Mouse (Mus musculus): ENCODE measurements at regions not wholly inside any gene's neighbourhood (a gene's known extent, or its start where the extent isn't known, plus 50 kb on each side); places are given as distances from the start of the nearest gene placed in this dataset.

- H3K36me3 ChIP-seq (ENCODE audit: control insufficient read depth, insufficient read depth, low read length), result no peaks in the 10 kb centered on the region
- H3K4me1 ChIP-seq (ENCODE audit: control insufficient read depth, insufficient read depth, insufficient read length, low read length), result no peaks in the 10 kb centered on the region
- no peak overlapping the region for H3K4me3 ChIP-seq (ENCODE audit: low read depth, low read length)
- H3K27ac ChIP-seq (ENCODE audit: insufficient read depth, low read depth, low read length), result no peak overlapping the region
- no peaks in the 10 kb centered on the region for H3K27me3 ChIP-seq (ENCODE audit: control insufficient read depth, insufficient read depth, low read length)
- TF ChIP-seq CTCF (IDR thresholded peaks at IDR 0.05; ENCODE audit: extremely low read depth, insufficient read length, insufficient replicate concordance, low read depth, low read length), result no peak
- no peak for TF ChIP-seq POLR2A (IDR thresholded peaks at IDR 0.05; ENCODE audit: low read depth, low read length)
- WGBS, result 42% methylated on average over 5 of the region's 5 CpGs
Observed at GRCm38 (mm10) chr19:15173301-15173700, 575.5 kb upstream of the Tle4 start.

DNA sequence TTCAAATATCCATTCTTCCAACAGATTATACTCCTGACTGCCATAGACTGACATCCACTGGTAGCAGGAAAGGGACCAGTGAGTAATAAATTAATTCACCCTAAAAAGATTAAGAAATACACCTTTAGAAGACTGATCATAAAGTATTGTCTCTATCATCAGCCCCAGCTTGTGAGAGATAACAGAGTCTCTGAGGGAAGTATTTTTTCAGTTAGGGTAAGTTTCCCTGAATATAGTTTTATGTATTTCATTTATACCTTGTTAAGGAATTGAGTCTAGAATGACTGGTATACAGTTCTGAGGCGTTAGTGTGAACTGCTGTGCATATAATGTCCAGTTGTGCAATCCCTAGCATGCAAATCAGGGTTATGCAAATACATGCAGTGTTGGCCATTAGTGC is 569.3 kb upstream of the Tle4 start:
- Histone ChIP-seq H3K27ac (ENCODE audit: insufficient read depth, low read depth, low read length) (no peak overlapping the region), H3K4me3 (ENCODE audit: low read depth, low read length) (no peak overlapping the region), H3K36me3 (ENCODE audit: control insufficient read depth, insufficient read depth, low read length) (no peaks in the 10 kb centered on the region), H3K27me3 (ENCODE audit: control insufficient read depth, insufficient read depth, low read length) (no peaks in the 10 kb centered on the region), H3K4me1 (ENCODE audit: control insufficient read depth, insufficient read depth, insufficient read length, low read length) (no peaks in the 10 kb centered on the region)
- WGBS, result 63% methylated on average over 1 of the region's 1 CpGs
- TF ChIP-seq CTCF (IDR thresholded peaks at IDR 0.05; ENCODE audit: extremely low read depth, insufficient read length, insufficient replicate concordance, low read depth, low read length) (no peak), POLR2A (IDR thresholded peaks at IDR 0.05; ENCODE audit: low read depth, low read length) (no peak)

GRCm38 (mm10) chr19:15160641-15161040 is 562.8 kb upstream of the Tle4 start:
- no peak overlapping the region for H3K4me3 ChIP-seq (ENCODE audit: low read depth, low read length)
- no peaks in the 10 kb centered on the region for H3K4me1 ChIP-seq (ENCODE audit: control insufficient read depth, insufficient read depth, insufficient read length, low read length)
- TF ChIP-seq POLR2A (IDR thresholded peaks at IDR 0.05; ENCODE audit: low read depth, low read length), result no peak
- no peak for TF ChIP-seq CTCF (IDR thresholded peaks at IDR 0.05; ENCODE audit: extremely low read depth, insufficient read length, insufficient replicate concordance, low read depth, low read length)
- no peaks in the 10 kb centered on the region for H3K36me3 ChIP-seq (ENCODE audit: control insufficient read depth, insufficient read depth, low read length)
- H3K27ac ChIP-seq (ENCODE audit: insufficient read depth, low read depth, low read length), result no peak overlapping the region
- no peaks in the 10 kb centered on the region for H3K27me3 ChIP-seq (ENCODE audit: control insufficient read depth, insufficient read depth, low read length)
- WGBS, result 48% methylated on average over 3 of the region's 3 CpGs

DNA sequence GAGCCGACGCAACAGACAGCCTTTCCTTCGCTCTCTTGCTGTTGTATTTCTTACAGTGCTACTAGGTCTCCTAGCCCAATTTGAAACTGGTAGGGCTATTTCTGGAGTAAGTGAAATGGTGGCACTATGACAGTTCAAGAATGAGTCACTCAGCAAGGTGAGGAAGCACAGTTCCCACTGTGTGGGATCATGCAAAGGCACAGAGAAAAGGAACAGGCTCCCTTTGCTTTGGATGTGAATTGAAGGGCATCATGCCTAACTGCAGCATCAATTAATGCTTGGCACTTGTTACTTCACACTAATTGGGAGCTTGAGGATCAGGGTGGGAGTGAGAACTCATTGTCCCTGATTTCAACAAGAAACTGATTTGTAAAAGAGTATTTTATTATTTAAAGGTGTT is 560.8 kb upstream of the Tle4 start:
- Histone ChIP-seq H3K4me1 (ENCODE audit: control insufficient read depth, insufficient read depth, insufficient read length, low read length) (no peaks in the 10 kb centered on the region), H3K36me3 (ENCODE audit: control insufficient read depth, insufficient read depth, low read length) (no peaks in the 10 kb centered on the region), H3K27ac (ENCODE audit: insufficient read depth, low read depth, low read length) (no peak overlapping the region), H3K27me3 (ENCODE audit: control insufficient read depth, insufficient read depth, low read length) (no peaks in the 10 kb centered on the region), H3K4me3 (ENCODE audit: low read depth, low read length) (no peak overlapping the region)
- TF ChIP-seq POLR2A (IDR thresholded peaks at IDR 0.05; ENCODE audit: low read depth, low read length) (no peak), CTCF (IDR thresholded peaks at IDR 0.05; ENCODE audit: extremely low read depth, insufficient read length, insufficient replicate concordance, low read depth, low read length) (no peak)
- 94% methylated on average over 3 of the region's 3 CpGs for WGBS

- Histone ChIP-seq H3K36me3 (ENCODE audit: control insufficient read depth, insufficient read depth, low read length) (no peaks in the 10 kb centered on the region), H3K27me3 (ENCODE audit: control insufficient read depth, insufficient read depth, low read length) (no peaks in the 10 kb centered on the region), H3K4me3 (ENCODE audit: low read depth, low read length) (no peak overlapping the region), H3K4me1 (ENCODE audit: control insufficient read depth, insufficient read depth, insufficient read length, low read length) (no peaks in the 10 kb centered on the region), H3K27ac (ENCODE audit: insufficient read depth, low read depth, low read length) (no peak overlapping the region)
- TF ChIP-seq POLR2A (IDR thresholded peaks at IDR 0.05; ENCODE audit: low read depth, low read length), result no peak
- TF ChIP-seq CTCF (IDR thresholded peaks at IDR 0.05; ENCODE audit: extremely low read depth, insufficient read length, insufficient replicate concordance, low read depth, low read length), result no peak
- 81% methylated on average over 14 of the region's 14 CpGs for WGBS
Observed at GRCm38 (mm10) chr19:15158177-15158576, 560.3 kb upstream of the Tle4 start.

DNA sequence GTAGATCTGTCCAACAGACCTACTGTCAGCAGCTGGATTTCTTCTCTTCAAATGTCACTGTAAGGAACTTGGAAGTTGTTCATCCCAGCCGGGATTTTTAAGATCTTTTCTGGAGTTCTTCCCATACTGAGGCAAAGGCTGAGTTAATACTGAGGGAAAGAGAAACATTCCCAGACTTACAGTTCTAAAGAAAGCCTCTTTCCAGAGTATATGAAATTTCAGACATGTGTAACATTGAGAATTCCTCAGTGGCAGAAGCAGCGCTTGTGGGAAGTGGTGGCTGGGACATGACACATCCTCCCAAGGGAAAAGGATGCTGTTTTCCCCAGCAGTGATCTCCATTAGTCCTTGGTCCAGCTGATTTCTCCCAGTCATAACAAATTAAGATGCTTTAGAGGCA is 556.8 kb upstream of the Tle4 start:
- no peak overlapping the region for H3K27ac ChIP-seq (ENCODE audit: insufficient read depth, low read depth, low read length)
- H3K27me3 ChIP-seq (ENCODE audit: control insufficient read depth, insufficient read depth, low read length), result no peaks in the 10 kb centered on the region
- WGBS, result 63% methylated on average over 2 of the region's 2 CpGs
- no peak overlapping the region for H3K4me3 ChIP-seq (ENCODE audit: low read depth, low read length)
- TF ChIP-seq POLR2A (IDR thresholded peaks at IDR 0.05; ENCODE audit: low read depth, low read length) (no peak), CTCF (IDR thresholded peaks at IDR 0.05; ENCODE audit: extremely low read depth, insufficient read length, insufficient replicate concordance, low read depth, low read length) (no peak)
- H3K4me1 ChIP-seq (ENCODE audit: control insufficient read depth, insufficient read depth, insufficient read length, low read length), result no peaks in the 10 kb centered on the region
- no peaks in the 10 kb centered on the region for H3K36me3 ChIP-seq (ENCODE audit: control insufficient read depth, insufficient read depth, low read length)

DNA sequence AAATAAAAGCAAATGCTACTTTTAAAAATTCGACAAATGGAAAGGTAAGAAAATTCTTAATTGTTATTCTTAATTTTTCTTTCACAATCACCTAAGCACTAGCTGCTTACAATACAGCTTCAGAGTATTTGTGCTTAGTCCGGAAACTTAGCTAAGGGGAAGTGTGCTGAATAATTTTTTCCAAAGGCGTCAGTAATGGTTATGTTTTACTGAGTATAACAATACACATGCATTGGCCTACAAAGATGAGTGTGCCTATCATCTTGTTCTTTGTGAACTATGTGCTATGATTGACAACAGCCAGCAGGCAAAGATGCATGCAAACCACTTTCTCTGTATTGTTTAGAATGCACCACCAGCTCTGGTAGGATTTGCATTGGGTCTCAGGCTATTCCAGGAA is 548.5 kb upstream of the Tle4 start:
- no peaks in the 10 kb centered on the region for H3K27me3 ChIP-seq (ENCODE audit: control insufficient read depth, insufficient read depth, low read length)
- TF ChIP-seq POLR2A (IDR thresholded peaks at IDR 0.05; ENCODE audit: low read depth, low read length) (no peak), CTCF (IDR thresholded peaks at IDR 0.05; ENCODE audit: extremely low read depth, insufficient read length, insufficient replicate concordance, low read depth, low read length) (no peak)
- H3K27ac ChIP-seq (ENCODE audit: insufficient read depth, low read depth, low read length), result no peak overlapping the region
- no peaks in the 10 kb centered on the region for H3K4me1 ChIP-seq (ENCODE audit: control insufficient read depth, insufficient read depth, insufficient read length, low read length)
- WGBS, result 84% methylated on average over 3 of the region's 3 CpGs
- H3K36me3 ChIP-seq (ENCODE audit: control insufficient read depth, insufficient read depth, low read length), result no peaks in the 10 kb centered on the region
- no peak overlapping the region for H3K4me3 ChIP-seq (ENCODE audit: low read depth, low read length)

DNA sequence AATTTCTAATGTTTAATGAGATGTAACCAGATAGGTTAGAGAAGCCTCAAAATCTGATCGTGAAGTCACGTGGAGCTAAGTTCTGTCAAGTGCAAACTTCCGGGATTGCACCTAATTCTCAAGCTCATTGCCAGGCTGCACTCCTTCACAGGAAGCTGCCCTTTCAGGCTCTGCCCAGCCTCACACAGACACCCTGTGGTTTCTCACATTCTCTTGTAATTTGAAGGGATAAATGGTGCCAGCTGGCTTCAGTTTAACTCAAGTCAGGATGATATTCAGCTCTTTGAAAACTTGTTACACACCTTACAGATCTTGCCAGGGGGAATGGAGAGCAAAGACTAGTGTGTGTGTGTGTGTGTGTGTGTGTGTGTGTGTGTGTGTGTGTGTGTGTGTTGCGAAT is 529.3 kb upstream of the Tle4 start:
- Histone ChIP-seq H3K27me3 (ENCODE audit: control insufficient read depth, insufficient read depth, low read length) (no peaks in the 10 kb centered on the region), H3K4me3 (ENCODE audit: low read depth, low read length) (no peak overlapping the region), H3K27ac (ENCODE audit: insufficient read depth, low read depth, low read length) (no peak overlapping the region), H3K36me3 (ENCODE audit: control insufficient read depth, insufficient read depth, low read length) (no peaks in the 10 kb centered on the region), H3K4me1 (ENCODE audit: control insufficient read depth, insufficient read depth, insufficient read length, low read length) (no peaks in the 10 kb centered on the region)
- TF ChIP-seq POLR2A (IDR thresholded peaks at IDR 0.05; ENCODE audit: low read depth, low read length), result no peak
- no peak for TF ChIP-seq CTCF (IDR thresholded peaks at IDR 0.05; ENCODE audit: extremely low read depth, insufficient read length, insufficient replicate concordance, low read depth, low read length)
- 51% methylated on average over 4 of the region's 4 CpGs for WGBS
